Mouse (Mus musculus): ENCODE measurements around the gene Pitpnm1. TPM values are rescaled to one million over a fixed set of nuclear protein-coding genes. Genes with fewer than 3 reads are reported as not detected.

Gene Pitpnm1
- polyA plus RNA-seq, 1 experiment from 2014 or later = 29.0 TPM

DNA sequence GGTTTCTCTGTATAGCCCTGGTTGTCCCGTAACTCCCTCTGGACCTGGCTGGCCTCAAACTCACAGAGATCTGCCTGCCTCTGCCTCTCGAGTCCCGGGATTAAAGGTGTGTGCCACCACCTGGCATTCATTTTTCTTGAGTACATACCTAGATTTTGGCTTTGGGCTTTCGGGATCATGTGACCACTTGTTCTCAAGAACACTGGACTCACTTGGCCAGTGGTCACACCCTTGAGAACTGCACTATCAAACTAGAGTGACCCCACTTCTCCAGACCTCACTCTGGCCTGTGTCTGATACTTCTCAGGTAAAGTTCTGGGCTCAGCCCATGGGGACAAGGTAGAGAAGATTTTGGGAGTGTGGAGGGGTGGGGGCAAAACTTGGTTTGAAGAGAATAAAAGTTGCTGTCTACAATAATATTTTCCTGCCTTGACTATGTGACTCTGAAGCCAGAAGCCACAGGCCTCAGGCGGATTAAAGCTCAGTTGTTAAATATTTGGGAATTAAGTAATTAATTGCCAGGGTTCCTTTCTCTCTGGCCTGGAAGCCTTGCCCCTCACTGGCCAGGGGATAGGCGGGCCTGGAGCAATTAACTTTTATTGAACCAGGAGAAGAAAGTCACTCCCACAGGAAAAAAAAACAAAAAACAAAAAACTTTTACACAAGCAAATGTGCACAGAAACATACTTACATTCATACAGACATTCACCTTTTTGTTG, 26.9 kb upstream of the Pitpnm1 start:
- H3K4me1 ChIP-seq = no peaks in the 10 kb centered on the region
- 86% methylated on average over 6 of the region's 6 CpGs for WGBS
- ATAC-seq (ENCODE audit: low FRiP score, low read depth) = no peak
- H3K4me3 ChIP-seq = no peak overlapping the region
- H3K36me3 ChIP-seq = no peaks in the 10 kb centered on the region
- H3K27ac ChIP-seq (replicated peaks) = no peak overlapping the region
- H3K9ac ChIP-seq (replicated peaks) = no peak overlapping the region
- no peak overlapping the region for H3K4me2 ChIP-seq (replicated peaks)
- H3K9me3 ChIP-seq = no peaks in the 10 kb centered on the region
- H3K27me3 ChIP-seq = no peaks in the 10 kb centered on the region

DNA sequence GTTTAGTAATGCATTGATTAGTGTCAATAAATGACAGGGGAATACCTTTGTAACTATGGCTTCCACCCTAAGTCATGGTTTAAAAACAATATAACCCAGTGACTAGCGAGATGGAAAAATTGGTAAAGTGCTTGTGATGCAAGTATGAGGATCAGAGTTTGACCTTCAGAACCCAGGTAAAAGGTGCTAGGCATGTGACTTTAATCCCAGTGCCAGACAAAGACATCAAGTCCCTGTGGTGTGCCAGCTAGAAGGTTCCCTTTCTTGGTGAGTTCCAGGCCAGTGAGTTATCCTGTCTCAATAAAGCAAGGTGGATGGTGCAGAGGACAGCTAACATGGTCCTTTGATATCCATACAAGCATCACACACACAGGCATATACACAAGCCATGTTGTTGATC, 24.3 kb upstream of the Pitpnm1 start:
- 69% methylated on average over 1 of the region's 1 CpGs for WGBS
- Histone ChIP-seq H3K9ac (replicated peaks) (no peak overlapping the region), H3K4me1 (no peaks in the 10 kb centered on the region), H3K4me3 (no peak overlapping the region), H3K27ac (replicated peaks) (no peak overlapping the region), H3K4me2 (replicated peaks) (no peak overlapping the region), H3K36me3 (no peaks in the 10 kb centered on the region), H3K27me3 (0 out of 2 replicates have a peak, but pooled peaks cover 2% of the 10 kb centered on the region), H3K9me3 (no peaks in the 10 kb centered on the region)
- ATAC-seq (ENCODE audit: low FRiP score, low read depth) = no peak

DNA sequence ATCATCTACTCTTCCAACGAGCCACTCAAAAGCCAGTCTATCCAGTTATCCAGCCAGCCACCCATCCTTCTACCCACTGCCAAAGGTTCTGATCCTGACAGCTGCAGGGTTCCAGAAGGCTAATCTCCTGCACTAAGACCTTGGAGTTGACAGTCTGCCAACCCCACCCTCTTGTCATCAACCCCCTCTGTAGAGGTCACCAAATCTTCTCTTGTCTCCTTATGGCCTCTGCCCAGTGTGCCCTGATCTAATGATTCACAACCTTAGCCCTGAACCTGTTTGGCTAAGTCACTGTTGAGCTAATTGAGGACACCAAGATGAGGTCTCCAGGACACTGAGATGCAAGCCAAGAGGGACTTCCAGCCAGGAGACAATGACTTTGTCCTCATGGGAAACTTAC, 20.2 kb upstream of the Pitpnm1 start:
- 77% methylated on average over 1 of the region's 1 CpGs for WGBS

DNA sequence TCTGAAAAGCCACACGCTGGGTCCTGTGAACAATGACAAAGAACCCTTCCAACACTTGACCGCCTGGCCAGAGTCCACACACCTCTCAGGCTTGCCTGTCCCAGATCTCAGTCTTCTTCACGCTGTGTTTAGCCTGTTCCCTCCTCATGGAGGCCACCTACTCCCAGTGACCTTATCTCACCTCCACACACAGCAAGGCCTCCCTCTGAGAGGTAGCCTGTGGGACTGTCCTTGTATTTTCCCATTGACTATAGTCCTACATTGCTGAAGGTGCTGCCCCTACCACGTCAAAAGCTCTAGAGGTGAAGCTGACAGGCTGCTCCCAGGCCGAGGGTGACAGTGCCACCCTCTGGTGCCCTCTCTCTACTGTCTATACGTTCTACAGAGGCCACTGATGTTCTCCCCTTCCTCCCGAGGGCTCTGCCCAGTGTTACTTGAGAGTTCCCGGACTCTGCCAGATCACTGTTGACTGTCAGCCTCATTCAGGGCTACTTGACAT, 19.2 kb upstream of the Pitpnm1 start:
- Histone ChIP-seq H3K27me3 (peaks cover 16% of the 10 kb centered on the region; the same call in 1 of the 2 replicates), H3K36me3 (no peaks in the 10 kb centered on the region), H3K4me2 (replicated peaks) (no peak overlapping the region), H3K4me1 (no peaks in the 10 kb centered on the region), H3K4me3 (no peak overlapping the region), H3K27ac (replicated peaks) (no peak overlapping the region), H3K9ac (replicated peaks) (no peak overlapping the region), H3K9me3 (no peaks in the 10 kb centered on the region)
- ATAC-seq (ENCODE audit: low FRiP score, low read depth) = no peak
- WGBS = 71% methylated on average over 8 of the region's 8 CpGs

More for the DNA sequence above, 20.2 kb upstream of the Pitpnm1 start:
- no peak overlapping the region for H3K4me3 ChIP-seq
- no peaks in the 10 kb centered on the region for H3K4me1 ChIP-seq
- no peak overlapping the region for H3K4me2 ChIP-seq (replicated peaks)
- H3K27me3 ChIP-seq = peaks cover 16% of the 10 kb centered on the region; the same call in 1 of the 2 replicates
- no peak overlapping the region for H3K9ac ChIP-seq (replicated peaks)
- no peaks in the 10 kb centered on the region for H3K36me3 ChIP-seq
- H3K27ac ChIP-seq (replicated peaks) = no peak overlapping the region
- no peaks in the 10 kb centered on the region for H3K9me3 ChIP-seq
- no peak for ATAC-seq (ENCODE audit: low FRiP score, low read depth)

DNA sequence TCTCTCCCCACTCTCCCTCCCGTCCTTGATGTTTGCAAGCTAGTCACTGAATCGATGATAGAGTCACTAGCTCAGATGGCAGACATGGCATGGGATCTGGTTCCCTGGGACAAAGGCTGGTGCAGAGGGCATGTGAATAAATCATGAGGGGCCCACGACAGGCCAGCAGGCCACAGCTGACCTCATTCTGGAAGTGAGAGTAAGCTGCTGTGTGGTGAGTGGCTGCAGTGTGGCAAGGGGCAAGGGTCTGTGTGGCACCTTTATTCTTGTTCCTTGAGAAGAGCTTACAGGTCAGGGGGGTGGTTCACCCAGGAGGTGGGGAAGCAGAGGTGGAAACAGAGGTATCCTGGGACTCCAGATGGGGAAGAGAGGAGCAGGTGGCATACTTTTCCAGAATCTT, 18.4 kb upstream of the Pitpnm1 start, which contains the start of gene Cabp2:
Gene Cabp2 (plus strand): TSS at position 185 of the 400 bp plus-strand sequence.
- no peak within 1 kb of the TSS for H3K9ac ChIP-seq (replicated peaks)
- 61% methylated on average over 3 of the region's 3 CpGs for WGBS
- no peaks in the 10 kb centered on the region for H3K9me3 ChIP-seq
- no peaks in the 10 kb centered on the region for H3K4me1 ChIP-seq
- H3K27ac ChIP-seq (replicated peaks) = no peak within 1 kb of the TSS
- no peak for ATAC-seq (ENCODE audit: low FRiP score, low read depth)
- no peak within 1 kb of the TSS for H3K4me2 ChIP-seq (replicated peaks)
- H3K4me3 ChIP-seq = no peak within 1 kb of the TSS
- peaks cover 16% of the 10 kb centered on the region; the same call in 1 of the 2 replicates for H3K27me3 ChIP-seq
- no peaks in the 10 kb centered on the region for H3K36me3 ChIP-seq

DNA sequence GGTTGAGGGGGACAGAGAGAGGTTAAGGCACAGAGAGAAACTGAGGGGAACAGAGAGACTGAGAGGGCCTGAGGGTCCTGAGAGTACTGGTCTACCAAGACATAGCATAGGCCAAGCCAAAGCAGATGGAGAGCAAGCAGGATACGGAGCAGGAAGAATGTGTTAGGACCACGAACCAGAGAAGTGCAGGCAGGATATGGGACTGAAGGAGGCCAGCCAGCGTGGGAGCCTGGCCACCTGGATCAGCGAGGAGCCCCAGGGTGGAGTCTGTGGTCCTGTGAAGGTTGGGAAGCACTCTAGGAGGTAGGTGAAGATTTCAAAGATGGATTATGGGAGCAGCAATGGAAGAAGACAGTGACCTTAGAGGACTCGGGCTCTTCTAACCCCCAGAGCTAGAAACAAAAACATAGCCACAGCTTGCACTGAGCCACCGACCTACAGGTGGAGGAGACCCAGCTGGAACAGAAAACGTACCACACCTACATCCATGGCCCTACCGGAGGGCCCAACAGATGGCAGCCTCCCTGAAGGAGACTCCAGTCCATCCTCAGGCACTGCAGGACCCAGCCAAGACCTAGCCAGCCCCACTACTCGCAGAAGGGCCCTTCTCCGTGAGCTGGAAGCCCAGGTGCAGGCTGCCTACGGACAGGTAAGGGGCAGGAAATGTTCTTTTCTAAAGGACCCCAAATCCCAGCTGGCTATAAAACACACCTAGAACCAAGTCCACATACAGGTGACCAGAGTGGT, 17.4 kb upstream of the Pitpnm1 start:
- ATAC-seq (ENCODE audit: low FRiP score, low read depth) = no peak
- H3K4me2 ChIP-seq (replicated peaks) = no peak overlapping the region
- H3K9ac ChIP-seq (replicated peaks) = no peak overlapping the region
- H3K27ac ChIP-seq (replicated peaks) = no peak overlapping the region
- peaks cover 16% of the 10 kb centered on the region; the same call in 1 of the 2 replicates for H3K27me3 ChIP-seq
- no peaks in the 10 kb centered on the region for H3K4me1 ChIP-seq
- H3K36me3 ChIP-seq = no peaks in the 10 kb centered on the region
- H3K9me3 ChIP-seq = no peaks in the 10 kb centered on the region
- H3K4me3 ChIP-seq = no peak overlapping the region
- WGBS = 82% methylated on average over 11 of the region's 11 CpGs

DNA sequence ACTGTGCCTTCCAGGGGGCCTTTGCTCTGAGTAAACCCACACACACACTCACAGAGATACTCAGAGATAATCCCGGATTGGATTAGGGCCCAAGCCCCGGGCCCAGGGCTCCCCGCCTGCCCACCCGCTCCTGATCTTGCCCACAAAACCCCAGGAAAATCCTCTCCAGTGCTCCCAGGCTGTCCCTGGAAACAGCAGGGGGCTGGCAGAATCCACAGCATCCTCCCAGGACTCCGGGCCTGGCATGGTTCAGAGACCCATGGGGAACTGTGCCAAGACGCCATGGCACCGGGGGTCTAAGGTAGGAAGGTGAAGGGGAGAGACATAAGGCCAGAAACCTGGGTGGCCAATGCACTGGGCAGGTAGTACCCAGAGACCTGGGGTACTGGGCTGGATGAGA, 16.5 kb upstream of the Pitpnm1 start:
- Histone ChIP-seq H3K9ac (replicated peaks) (no peak overlapping the region), H3K4me2 (replicated peaks) (no peak overlapping the region), H3K27me3 (peaks cover 16% of the 10 kb centered on the region; the same call in 1 of the 2 replicates), H3K27ac (replicated peaks) (no peak overlapping the region), H3K9me3 (no peaks in the 10 kb centered on the region), H3K4me1 (no peaks in the 10 kb centered on the region), H3K36me3 (no peaks in the 10 kb centered on the region), H3K4me3 (no peak overlapping the region)
- 72% methylated on average over 7 of the region's 7 CpGs for WGBS
- no peak for ATAC-seq (ENCODE audit: low FRiP score, low read depth)

DNA sequence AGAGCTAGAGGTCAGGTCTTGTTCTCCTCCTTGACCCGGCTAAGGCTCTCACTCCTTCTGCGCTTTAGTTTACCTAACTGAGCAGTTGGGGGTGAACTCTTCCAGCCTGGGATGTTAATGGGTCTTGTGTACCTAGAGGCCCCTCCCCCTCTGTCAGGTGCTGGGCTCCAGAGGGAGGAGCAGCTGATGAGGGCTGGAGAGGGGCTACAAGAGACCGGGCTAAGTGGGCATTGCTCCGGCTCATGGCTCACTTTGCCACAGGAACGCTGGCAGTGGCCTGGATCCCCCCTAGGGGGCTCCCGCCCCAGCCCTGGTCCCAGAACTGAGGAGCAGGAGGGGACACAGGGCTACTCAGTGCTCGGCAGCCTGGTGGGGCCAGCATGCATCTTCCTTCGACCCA, 16.0 kb upstream of the Pitpnm1 start:
- H3K4me3 ChIP-seq = no peak overlapping the region
- ATAC-seq (ENCODE audit: low FRiP score, low read depth) = no peak

DNA sequence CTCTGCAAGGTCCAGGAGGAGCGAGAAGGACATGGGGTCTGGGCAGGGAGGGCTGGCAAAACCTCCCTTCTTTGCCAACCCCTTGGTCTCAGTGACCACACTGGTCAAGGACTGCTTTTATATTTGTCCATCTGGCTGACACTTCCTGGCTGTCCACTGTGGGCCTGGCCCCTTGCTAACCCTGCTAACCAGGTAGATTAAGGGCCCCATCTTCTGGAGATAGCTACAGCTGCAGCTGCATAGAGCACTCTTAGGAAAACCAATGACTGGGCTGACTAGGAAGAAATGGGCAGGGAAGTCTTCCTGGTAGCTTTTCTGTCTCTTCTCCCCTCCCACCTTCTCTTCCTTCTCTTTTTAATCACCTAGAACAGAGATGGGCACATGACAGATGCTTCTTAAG, 14.8 kb upstream of the Pitpnm1 start:
- Histone ChIP-seq H3K4me2 (replicated peaks) (no peak overlapping the region), H3K9ac (replicated peaks) (no peak overlapping the region), H3K27me3 (peaks cover 20% of the 10 kb centered on the region; the same call in 1 of the 2 replicates), H3K4me1 (no peaks in the 10 kb centered on the region), H3K36me3 (no peaks in the 10 kb centered on the region), H3K27ac (replicated peaks) (no peak overlapping the region), H3K4me3 (no peak overlapping the region), H3K9me3 (no peaks in the 10 kb centered on the region)
- no peak for ATAC-seq (ENCODE audit: low FRiP score, low read depth)
- 93% methylated on average over 1 of the region's 1 CpGs for WGBS

More for the DNA sequence above, 16.0 kb upstream of the Pitpnm1 start:
- H3K4me2 ChIP-seq (replicated peaks) = no peak overlapping the region
- no peak overlapping the region for H3K27ac ChIP-seq (replicated peaks)
- H3K27me3 ChIP-seq = peaks cover 16% of the 10 kb centered on the region; the same call in 1 of the 2 replicates
- H3K9ac ChIP-seq (replicated peaks) = no peak overlapping the region
- H3K4me1 ChIP-seq = no peaks in the 10 kb centered on the region
- WGBS = 35% methylated on average over 7 of the region's 8 CpGs
- H3K36me3 ChIP-seq = no peaks in the 10 kb centered on the region
- no peaks in the 10 kb centered on the region for H3K9me3 ChIP-seq

DNA sequence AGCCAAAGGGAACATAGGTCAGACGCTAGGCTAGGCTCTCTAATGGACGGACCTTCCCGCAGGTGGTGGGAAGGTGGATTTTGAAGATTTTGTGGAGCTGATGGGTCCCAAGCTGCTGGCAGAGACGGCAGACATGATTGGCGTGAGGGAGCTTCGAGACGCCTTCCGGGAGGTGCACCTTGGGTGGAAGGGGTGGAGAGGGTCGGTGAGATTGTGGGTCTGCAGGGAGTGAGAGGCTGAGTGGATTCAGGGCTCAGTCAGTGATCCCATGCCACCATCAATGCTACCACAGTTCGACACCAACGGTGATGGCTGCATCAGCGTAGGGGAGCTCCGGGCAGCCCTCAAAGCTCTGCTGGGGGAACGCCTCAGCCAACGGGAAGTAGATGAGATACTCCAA, 13.6 kb upstream of the Pitpnm1 start:
- H3K9me3 ChIP-seq = no peaks in the 10 kb centered on the region
- H3K36me3 ChIP-seq = no peaks in the 10 kb centered on the region
- no peaks in the 10 kb centered on the region for H3K4me1 ChIP-seq
- 92% methylated on average over 15 of the region's 15 CpGs for WGBS
- ATAC-seq (ENCODE audit: low FRiP score, low read depth) = no peak
- H3K4me2 ChIP-seq (replicated peaks) = no peak overlapping the region
- no peak overlapping the region for H3K9ac ChIP-seq (replicated peaks)
- H3K4me3 ChIP-seq = no peak overlapping the region
- no peak overlapping the region for H3K27ac ChIP-seq (replicated peaks)
- H3K27me3 ChIP-seq = peaks cover 21% of the 10 kb centered on the region; the same call in 1 of the 2 replicates

DNA sequence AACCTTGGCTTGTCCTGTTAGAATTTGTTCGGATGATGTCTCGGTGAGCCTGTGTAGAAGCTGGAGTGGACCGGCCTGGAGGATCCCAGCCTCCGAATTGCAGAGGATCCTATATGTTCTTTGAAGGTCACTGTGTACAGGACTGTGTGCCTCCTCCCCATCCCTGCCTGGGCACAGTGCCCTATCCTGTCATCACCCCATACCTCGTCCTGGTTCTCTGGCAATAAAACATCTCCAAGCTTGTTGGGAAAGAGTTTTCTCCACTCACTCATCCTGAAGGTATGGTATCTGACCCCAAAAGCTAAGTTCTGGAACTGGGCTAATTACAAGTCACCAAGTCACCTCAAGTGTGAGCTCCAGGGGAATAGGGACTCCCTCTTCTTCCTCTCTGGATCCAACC, 12.7 kb upstream of the Pitpnm1 start:
- Histone ChIP-seq H3K36me3 (no peaks in the 10 kb centered on the region), H3K27ac (replicated peaks) (no peak overlapping the region), H3K4me2 (replicated peaks) (no peak overlapping the region), H3K9me3 (no peaks in the 10 kb centered on the region), H3K27me3 (peaks cover 16% of the 10 kb centered on the region; the same call in 1 of the 2 replicates), H3K4me1 (no peaks in the 10 kb centered on the region), H3K9ac (replicated peaks) (no peak overlapping the region), H3K4me3 (no peak overlapping the region)
- WGBS = 86% methylated on average over 5 of the region's 5 CpGs
- no peak for ATAC-seq (ENCODE audit: low FRiP score, low read depth)

DNA sequence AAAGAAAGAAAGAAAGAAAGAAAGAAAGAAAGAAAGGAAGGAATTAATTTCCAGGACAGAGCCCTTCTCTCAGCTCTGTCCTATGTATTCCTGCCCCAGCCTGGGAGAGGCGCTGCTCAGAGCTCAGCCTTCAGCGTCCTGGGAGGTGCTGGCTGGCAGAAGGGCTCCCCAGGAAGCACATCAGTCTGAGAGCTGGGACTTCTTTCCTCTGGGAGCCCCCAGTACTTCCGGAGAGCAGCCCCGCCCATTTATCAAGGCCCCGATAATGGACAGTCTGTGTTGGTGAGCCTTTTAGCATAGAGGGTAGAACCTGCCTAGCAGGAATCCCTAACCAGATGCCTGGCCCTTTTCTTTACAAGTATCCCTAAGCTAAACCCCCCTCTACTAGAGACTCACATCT, 11.7 kb upstream of the Pitpnm1 start:
- Histone ChIP-seq H3K27me3 (peaks cover 16% of the 10 kb centered on the region; the same call in 1 of the 2 replicates), H3K4me2 (replicated peaks) (no peak overlapping the region), H3K9ac (replicated peaks) (no peak overlapping the region), H3K9me3 (no peaks in the 10 kb centered on the region), H3K27ac (replicated peaks) (no peak overlapping the region), H3K36me3 (no peaks in the 10 kb centered on the region), H3K4me3 (no peak overlapping the region), H3K4me1 (no peaks in the 10 kb centered on the region)
- WGBS = 58% methylated on average over 5 of the region's 5 CpGs
- no peak for ATAC-seq (ENCODE audit: low FRiP score, low read depth)
